Mouse (Mus musculus) MEL (cell line): ENCODE data around the gene Nlrc4. TPM values are rescaled to one million over a fixed set of nuclear protein-coding genes. Genes with fewer than 3 reads are reported as not detected.

Experiments
- DNase-seq: peaks from one replicate; pipeline ENCODE4 v3.0.0; 2011; ENCODE audit warnings: low read depth, low spot score
- H3K27ac ChIP-seq: 2 replicates; pipeline ENCODE4 v1.5.1; 2012; ENCODE audit warnings: low read depth, mild to moderate bottlenecking, control low read depth, low read length, moderate library complexity; ENCODE audit not compliant: control insufficient read depth
- H3K27me3 ChIP-seq, 2 experiments: fragments of 150-350 bp in 1 of 2; sonication (generic) in 1 of 2; 2 replicates each; pipeline ENCODE4 v1.6.1; 2012; ENCODE audit warnings: low read length in 2 of 2, mild to moderate bottlenecking in 2 of 2, improper control_type of control experiment in 1 of 2, moderate library complexity in 1 of 2; ENCODE audit not compliant: insufficient read depth in 2 of 2, control insufficient read depth in 1 of 2
- H3K36me3 ChIP-seq, 2 experiments: 2 replicates each; pipeline ENCODE4 v1.6.1; 2012 to 2014; ENCODE audit warnings: low read length in 2 of 2, improper control_type of control experiment in 1 of 2, inconsistent platforms in 1 of 2, mild to moderate bottlenecking in 1 of 2; ENCODE audit not compliant: insufficient read depth in 2 of 2, control insufficient read depth in 1 of 2
- H3K4me1 ChIP-seq, 2 experiments: fragments of 150-350 bp in 1 of 2; sonication (generic) in 1 of 2; 2 replicates each; pipeline ENCODE4 v1.6.1; 2012; ENCODE audit warnings: low read length in 2 of 2, improper control_type of control experiment in 1 of 2, mild to moderate bottlenecking in 1 of 2; ENCODE audit not compliant: insufficient read depth in 2 of 2, control insufficient read depth in 1 of 2
- H3K4me3 ChIP-seq, 2 experiments: fragments of 150-350 bp in 1 of 2; sonication (generic) in 1 of 2; 2 replicates each; pipeline ENCODE4 v1.5.1; 2012; ENCODE audit warnings: low read depth in 2 of 2, low read length in 2 of 2, mild to moderate bottlenecking in 2 of 2, moderate library complexity in 2 of 2, control low read depth in 1 of 2, improper control_type of control experiment in 1 of 2; ENCODE audit not compliant: control insufficient read depth in 1 of 2, insufficient read depth in 1 of 2
- H3K79me2 ChIP-seq: 2 replicates; pipeline ENCODE4 v1.6.1; 2012; ENCODE audit warnings: mild to moderate bottlenecking, low read length, moderate library complexity; ENCODE audit not compliant: control insufficient read depth, poor library complexity, insufficient read depth
- H3K9ac ChIP-seq: 2 replicates; pipeline ENCODE4 v1.6.1; 2012; ENCODE audit warnings: low read depth, mild to moderate bottlenecking, control low read depth, low read length, moderate library complexity; ENCODE audit not compliant: control insufficient read depth, poor library complexity, severe bottlenecking
- H3K9me3 ChIP-seq: fragments of 150-350 bp; sonication (generic); replicated peaks from 2 replicates; pipeline ENCODE4 v1.6.1; 2012; ENCODE audit warnings: mild to moderate bottlenecking, low read length, improper control_type of control experiment, moderate library complexity; ENCODE audit not compliant: insufficient read depth
- BHLHE40 ChIP-seq: IDR thresholded peaks from 2 replicates; pipeline ENCODE4 v1.6.1; 2012; ENCODE audit warnings: low read depth, mild to moderate bottlenecking, inconsistent platforms, low read length, improper control_type of control experiment, borderline replicate concordance
- CHD1 ChIP-seq: IDR thresholded peaks from 2 replicates; pipeline ENCODE4 v1.6.1; 2012; ENCODE audit warnings: low read depth, mild to moderate bottlenecking, inconsistent platforms, low read length, improper control_type of control experiment
- CTCF ChIP-seq, 3 experiments: IDR thresholded peaks in 2 of 3; conservative IDR thresholded peaks in 1 of 3; 2 replicates each; pipeline ENCODE4 v1.5.1; 2011 to 2012; ENCODE audit warnings: low read length in 3 of 3, low read depth in 2 of 3, mild to moderate bottlenecking in 2 of 3, improper control_type of control experiment in 1 of 3, inconsistent platforms in 1 of 3, mixed read lengths in 1 of 3, moderate library complexity in 1 of 3; ENCODE audit not compliant: control insufficient read depth in 1 of 3, insufficient read depth in 1 of 3, poor library complexity in 1 of 3, severe bottlenecking in 1 of 3
- E2F4 ChIP-seq: IDR thresholded peaks from 2 replicates; pipeline ENCODE4 v1.6.1; 2011; ENCODE audit warnings: low read depth, low read length, improper control_type of control experiment, borderline replicate concordance
- ELF1 ChIP-seq: IDR thresholded peaks from 2 replicates; pipeline ENCODE4 v1.6.1; 2014; ENCODE audit warnings: low read depth, mild to moderate bottlenecking, inconsistent platforms, low read length, improper control_type of control experiment, moderate library complexity
- ETS1 ChIP-seq: IDR thresholded peaks from 2 replicates; pipeline ENCODE4 v1.6.1; 2012; ENCODE audit warnings: low read depth, mild to moderate bottlenecking, inconsistent platforms, low read length, improper control_type of control experiment, moderate library complexity
- GABPA ChIP-seq: IDR thresholded peaks from 2 replicates; pipeline ENCODE4 v1.6.1; 2012; ENCODE audit warnings: low read depth, mild to moderate bottlenecking, inconsistent platforms, low read length, improper control_type of control experiment, moderate library complexity
- JUND ChIP-seq: IDR thresholded peaks from 2 replicates; pipeline ENCODE4 v1.6.1; 2011; ENCODE audit warnings: low read depth, mild to moderate bottlenecking, improper control_type of control experiment, low read length
- MAX ChIP-seq: IDR thresholded peaks from 2 replicates; pipeline ENCODE4 v1.6.1; 2011; ENCODE audit warnings: low read length, improper control_type of control experiment
- MAZ ChIP-seq: IDR thresholded peaks from 2 replicates; pipeline ENCODE4 v1.6.1; 2012; ENCODE audit warnings: low read depth, mild to moderate bottlenecking, inconsistent platforms, low read length, improper control_type of control experiment
- MEF2A ChIP-seq: IDR thresholded peaks from 2 replicates; pipeline ENCODE4 v1.6.1; 2014; ENCODE audit warnings: low read depth, mild to moderate bottlenecking, inconsistent platforms, low read length, improper control_type of control experiment; ENCODE audit not compliant: poor library complexity, insufficient replicate concordance, severe bottlenecking; ENCODE audit errors: extremely low read depth
- MYB ChIP-seq: IDR thresholded peaks from 2 replicates; pipeline ENCODE4 v1.6.1; 2011; ENCODE audit warnings: mild to moderate bottlenecking, low read depth, low read length, improper control_type of control experiment
- MYC ChIP-seq: IDR thresholded peaks from 2 replicates; pipeline ENCODE4 v1.6.1; 2011; ENCODE audit warnings: low read depth, mild to moderate bottlenecking, low read length, improper control_type of control experiment, moderate library complexity
- NRF1 ChIP-seq: IDR thresholded peaks from 2 replicates; pipeline ENCODE4 v1.6.1; 2014; ENCODE audit warnings: low read depth, mild to moderate bottlenecking, inconsistent platforms, low read length, improper control_type of control experiment, moderate library complexity; ENCODE audit not compliant: poor library complexity, insufficient read depth, severe bottlenecking
- POLR2A ChIP-seq, 2 experiments: IDR thresholded peaks; 2 replicates each; pipeline ENCODE4 v1.6.1; 2011 to 2012; ENCODE audit warnings: low read length in 2 of 2, mild to moderate bottlenecking in 2 of 2, control low read depth in 1 of 2, improper control_type of control experiment in 1 of 2, low read depth in 1 of 2, moderate library complexity in 1 of 2; ENCODE audit not compliant: control insufficient read depth in 1 of 2, insufficient read depth in 1 of 2, poor library complexity in 1 of 2
- POLR2AphosphoS2 ChIP-seq: IDR thresholded peaks from 2 replicates; pipeline ENCODE4 v1.6.1; 2011; ENCODE audit warnings: low read length, improper control_type of control experiment
- RAD21 ChIP-seq: IDR thresholded peaks from 2 replicates; pipeline ENCODE4 v1.6.1; 2011; ENCODE audit warnings: mild to moderate bottlenecking, low read depth, low read length, improper control_type of control experiment
- RCOR1 ChIP-seq: IDR thresholded peaks from 2 replicates; pipeline ENCODE4 v1.6.1; 2012; ENCODE audit warnings: low read depth, mild to moderate bottlenecking, inconsistent platforms, low read length, improper control_type of control experiment
- TCF12 ChIP-seq: IDR thresholded peaks from 2 replicates; pipeline ENCODE4 v1.6.1; 2014; ENCODE audit warnings: low read depth, mild to moderate bottlenecking, inconsistent platforms, low read length, improper control_type of control experiment, moderate library complexity
- UBTF ChIP-seq: IDR thresholded peaks from 2 replicates; pipeline ENCODE4 v1.6.1; 2012; ENCODE audit warnings: low read depth, mild to moderate bottlenecking, inconsistent platforms, low read length, improper control_type of control experiment, moderate library complexity, borderline replicate concordance; ENCODE audit not compliant: insufficient read depth
- USF1 ChIP-seq: IDR thresholded peaks from 2 replicates; pipeline ENCODE4 v1.6.1; 2014; ENCODE audit warnings: low read depth, mild to moderate bottlenecking, inconsistent platforms, low read length, improper control_type of control experiment, moderate library complexity
- USF2 ChIP-seq, 2 experiments: IDR thresholded peaks; 2 replicates each; pipeline ENCODE4 v1.6.1; 2011 to 2012; ENCODE audit warnings: improper control_type of control experiment in 2 of 2, low read length in 2 of 2, borderline replicate concordance in 1 of 2, inconsistent platforms in 1 of 2, low read depth in 1 of 2, mild to moderate bottlenecking in 1 of 2; ENCODE audit not compliant: insufficient read depth in 1 of 2
- ZKSCAN1 ChIP-seq: IDR thresholded peaks from 2 replicates; pipeline ENCODE4 v1.6.1; 2012; ENCODE audit warnings: low read depth, mild to moderate bottlenecking, inconsistent platforms, low read length, improper control_type of control experiment, moderate library complexity
- ZMIZ1 ChIP-seq: IDR thresholded peaks from 2 replicates; pipeline ENCODE4 v1.6.1; 2012; ENCODE audit warnings: low read depth, mild to moderate bottlenecking, inconsistent platforms, low read length, improper control_type of control experiment, moderate library complexity
- ZNF384 ChIP-seq: IDR thresholded peaks from 2 replicates; pipeline ENCODE4 v1.6.1; 2012; ENCODE audit warnings: low read depth, mild to moderate bottlenecking, inconsistent platforms, low read length, improper control_type of control experiment
- polyA plus RNA-seq, 2 experiments: library from polyadenylated mRNA; stranded (reverse) in 1 of 2; unstranded in 1 of 2; fragments of >175 nt in 1 of 2; fragments of >200 nt in 1 of 2; gene quantifications; 2 replicates each; pipeline versions ENCODE4 v1.2.1 to v1.2.4; 2012; ENCODE audit warnings: low replicate concordance in 2 of 2, low read depth in 1 of 2; ENCODE audit not compliant: insufficient read length in 2 of 2, insufficient read depth in 1 of 2, missing spikeins in 1 of 2
- total RNA-seq: library from RNA; depleted of rRNA; stranded (reverse); fragments of 300-350 nt; gene quantifications from 2 replicates; pipeline ENCODE4 v1.2.3, GENCODE M21; 2012

The Nlrc4 gene
- total and polyA plus RNA-seq, 3 experiments: 0.04 to 0.47 TPM; not detected in 1

GRCm38 (mm10) chr17:74395383-74396065 is 63.4 kb downstream of the Nlrc4 start, which contains the start of gene Slc30a6 (continued):
- TF ChIP-seq MYC: 0 out of 2 replicates have a peak, but pooled peaks have one; percentile 4
- TF ChIP-seq ZMIZ1: peak; percentile 94
- 0 out of 2 replicates have a peak, but pooled peaks have one; percentile 33 for TF ChIP-seq ETS1
- TF ChIP-seq MAZ: 0 out of 2 replicates have a peak, but pooled peaks have one; percentile 55
- no peak for TF ChIP-seq USF2 (IDR thresholded peaks at IDR 0.05; ENCODE audit: borderline replicate concordance in 1 of 2, insufficient read depth in 1 of 2, low read depth in 1 of 2, low read length in 2 of 2)
- TF ChIP-seq MEF2A: no peak
- peak; percentile 81 for TF ChIP-seq NRF1
- TF ChIP-seq E2F4: no peak
- TF ChIP-seq, all 39 proteins: peak for 18

GRCm38 (mm10) chr17:74394855-74395254 is 64.1 kb downstream of the Nlrc4 start:
- no peak for DNase-seq
- Histone ChIP-seq H3K4me1 (peaks cover 2 to 6% of the 10 kb centered on the region in 2 experiments; a peak in 2 of 4 replicates), H3K4me3 (peak overlapping the region; percentile 52 to 79), H3K36me3 (peaks cover 0 to 3% of the 10 kb centered on the region in 2 experiments; a peak in 2 of 4 replicates), H3K79me2 (peaks cover 11% of the 10 kb centered on the region), H3K9me3 (no peaks in the 10 kb centered on the region), H3K9ac (peak overlapping the region; percentile 65), H3K27ac (peak overlapping the region; percentile 50), H3K27me3 (no peaks in the 10 kb centered on the region)
- TF ChIP-seq E2F4 (no peak), BHLHE40 (no peak), UBTF (no peak), USF1 (no peak), JUND (no peak), ELF1 (no peak), TCF12 (no peak), RCOR1 (no peak), POLR2AphosphoS2 (no peak), MEF2A (no peak), RAD21 (no peak), ZNF384 (no peak), GABPA (no peak), MAX (no peak), POLR2A (IDR thresholded peaks at IDR 0.05; ENCODE audit: control insufficient read depth in 1 of 2, insufficient read depth in 1 of 2, low read depth in 1 of 2, low read length in 2 of 2, poor library complexity in 1 of 2) (no peak), ZKSCAN1 (no peak), MYB (no peak), CHD1 (no peak), CTCF (IDR thresholded peaks at IDR 0.05 in 2 of 3, conservative IDR thresholded peaks at IDR 0.05 in 1 of 3; ENCODE audit: control insufficient read depth in 1 of 3, insufficient read depth in 1 of 3, low read depth in 2 of 3, low read length in 3 of 3, poor library complexity in 1 of 3, severe bottlenecking in 1 of 3) (no peak), ETS1 (no peak)
